Mouse (Mus musculus) frontal cortex, postnatal 36 days (tissue): ENCODE measurements at regions not wholly inside any gene's neighbourhood (a gene's known extent, or its start where the extent isn't known, plus 50 kb on each side); places are given as distances from the start of the nearest gene placed in this dataset.

Experiments used
- DNase-seq, 2 experiments: peaks; one replicate each; pipeline ENCODE4 v3.0.0; 2022; ENCODE audit warnings: low spot score in 2 of 2

DNA sequence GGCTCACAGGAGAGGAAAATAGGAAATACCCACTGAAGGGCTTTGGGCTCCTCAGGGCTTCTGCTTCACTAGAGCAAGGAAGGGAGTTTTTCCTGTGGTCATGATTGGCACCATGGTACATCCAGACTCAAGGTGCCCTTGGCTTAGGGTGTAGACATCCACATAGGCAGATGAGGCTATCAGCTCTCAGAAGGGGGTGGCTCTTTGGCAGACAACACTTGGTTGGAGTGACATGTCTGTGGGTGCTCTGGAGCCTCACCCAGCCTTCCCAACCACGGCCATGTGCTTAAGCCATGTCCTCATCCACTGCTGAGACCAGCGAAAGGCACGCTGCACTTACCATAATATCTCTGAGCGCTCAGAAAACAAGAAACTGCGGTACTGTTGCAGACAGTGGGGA is 77.8 kb upstream of the 1700025G04Rik start:
- DNase-seq: no peak

GRCm38 (mm10) chr1:152165490-152165905 is 75.6 kb upstream of the 1700025G04Rik start:
- peak; percentile 26 to 58 for DNase-seq

DNA sequence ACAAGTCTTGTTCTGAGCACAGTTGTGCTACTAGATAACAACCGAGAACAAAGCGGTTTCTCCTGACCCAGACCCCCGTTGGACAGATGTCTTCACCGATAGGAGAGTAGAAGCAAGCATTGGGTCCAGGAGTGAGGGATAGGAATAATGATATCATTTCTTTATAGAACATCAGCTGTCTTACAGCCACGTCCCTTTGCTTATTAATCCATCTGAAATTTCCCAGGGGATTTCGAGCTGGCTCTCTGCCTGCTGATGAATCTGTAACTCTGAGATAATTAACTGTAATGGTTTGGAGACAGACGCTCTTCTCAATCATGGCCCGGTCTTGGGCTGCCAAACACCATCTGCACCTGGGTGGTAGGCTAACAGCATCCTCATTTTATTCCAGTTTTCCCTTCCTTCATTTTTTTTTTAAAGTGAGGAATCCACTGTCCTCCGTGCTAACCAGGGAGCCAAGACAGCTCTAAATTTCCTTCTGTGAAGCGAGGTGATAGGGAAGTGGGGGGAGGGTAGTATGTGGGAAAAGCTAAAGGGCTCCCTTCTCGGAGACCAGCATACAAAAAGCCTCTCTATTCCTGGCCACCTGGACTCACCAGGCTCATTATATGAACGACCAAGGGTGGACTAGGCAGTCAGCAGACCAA is 75.0 kb upstream of the 1700025G04Rik start:
- DNase-seq: no peak

- DNase-seq: no peak
These were observed 74.3 kb upstream of the 1700025G04Rik start for GRCm38 (mm10) chr1:152164212-152164611.

- DNase-seq: no peak
These were observed 62.5 kb upstream of the 1700025G04Rik start for GRCm38 (mm10) chr1:152152474-152152873.

DNA sequence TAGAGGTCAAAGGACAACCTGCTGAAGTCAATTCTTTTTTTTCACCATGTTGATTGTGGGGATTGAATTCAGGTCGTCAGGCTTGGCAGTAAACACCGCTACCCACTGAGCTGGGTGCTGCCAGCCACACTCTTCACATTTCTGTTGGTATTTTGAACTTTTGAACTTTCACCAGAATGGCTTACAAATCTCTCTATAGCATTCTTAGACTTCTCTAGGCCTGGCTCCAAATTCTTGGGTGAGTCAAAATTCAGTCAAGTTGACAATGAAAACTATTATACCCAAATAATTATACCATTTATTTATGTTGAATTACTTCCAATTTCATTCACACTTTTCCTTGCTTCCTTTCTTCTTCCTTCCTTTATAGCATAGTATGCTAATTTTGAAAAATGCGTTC is 58.8 kb upstream of the 1700025G04Rik start:
- no peak for DNase-seq

DNA sequence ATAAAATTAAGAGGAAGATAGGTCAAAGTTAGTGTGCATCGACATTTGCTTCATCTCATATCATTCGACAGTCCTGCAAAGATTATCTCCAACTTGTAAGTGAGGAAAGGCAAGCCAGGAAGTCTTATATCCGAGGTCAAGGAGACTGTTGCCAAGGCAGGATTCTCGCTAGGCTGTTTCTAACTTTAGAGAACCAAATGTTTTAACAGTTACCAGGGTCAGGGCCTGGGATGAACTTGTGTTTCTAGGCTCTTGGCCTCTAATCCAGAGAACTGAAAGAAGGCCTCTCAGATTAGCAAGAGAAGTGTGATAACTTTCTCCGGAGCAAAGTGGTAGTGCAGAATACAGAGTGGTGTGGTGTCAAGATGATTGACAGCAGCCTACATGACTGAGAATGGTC is 50.2 kb upstream of the 1700025G04Rik start:
- DNase-seq: no peak
